10 mouse cellular contexts compared by ENCODE assay signal in genomic region chr9:61791435-61792064, GRCm38 (mm10).
DNase-seq lines count a peak whose midpoint lies in the region.
"Had no signal": no experiment of that assay in that cellular context is flagged by ENCODE, and none has a peak within 500 bp of the region (broad histone marks: within the 10 kb centered on the region; RNA-seq: fewer than 3 reads in every experiment).

No protein-coding gene starts in this region.

- DNase-seq in cerebellum, adult 11-12 months = peak; percentile 91
- peak; percentile 91 to 93 for DNase-seq in cerebellum, postnatal 25 days
- peak; percentile 74 to 83 for DNase-seq in layer of hippocampus, postnatal 14 days (ENCODE audit: low spot score in 2 of 2)
- peak; percentile 86 to 90 for DNase-seq in right cerebral cortex, postnatal 10 days (ENCODE audit: low spot score in 2 of 2)
- DNase-seq in thymus, adult 18-20 months = no peak
- no peak for DNase-seq in adrenal gland, postnatal 36 days
- DNase-seq in adrenal gland, postnatal 14 days = no peak
- DNase-seq: gastrocnemius, postnatal 14 days; heart, postnatal 4 days; kidney, adult 9 months had no signal

Comparison
In these comparisons a context has a peak if more than half of its experiments do, and no peak if none do; other contexts are left out.
1. DNase-seq: peak in cerebellum, adult 11-12 months (single experiment), cerebellum, postnatal 25 days (2 of 2), layer of hippocampus, postnatal 14 days (2 of 2) and right cerebral cortex, postnatal 10 days (2 of 2); none in thymus, adult 18-20 months (0 of 2), adrenal gland, postnatal 36 days (0 of 2) and adrenal gland, postnatal 14 days (single experiment).